Mouse (Mus musculus) monocyte, adult 5-6 weeks (primary cell): ENCODE data around the gene Zbtb20. TPM values are rescaled to one million over a fixed set of nuclear protein-coding genes. Genes with fewer than 3 reads are reported as not detected.

Source experiments
- ATAC-seq: fragments of 153-309, 156-312 bp; replicated peaks from 2 replicates; pipeline ENCODE4 v1.8.0; 2017; ENCODE audit warnings: mild to moderate bottlenecking; ENCODE audit not compliant: low TSS enrichment, insufficient number of reproducible peaks, severe bottlenecking, poor library complexity, low FRiP score
- total RNA-seq: library from RNA; stranded (forward); fragments of 200-1000, 200-491, 200-594 nt; gene quantifications from 3 replicates; pipeline ENCODE4 v1.2.3, GENCODE M21; 2017

The Zbtb20 gene
- total RNA-seq, 1 experiment from 2014 or later = 9.1 TPM

- peak; percentile 67 for ATAC-seq
Observed at GRCm38 (mm10) chr16:43663978-43664579, 788.4 kb downstream of the Zbtb20 start, which contains the start of gene Tigit. TSS of gene Tigit (minus strand) at chr16:43664146.

GRCm38 (mm10) chr16:43664861-43665260 lies 789.2 kb downstream of the Zbtb20 start:
- ATAC-seq = 0 out of 2 replicates have a peak, but pooled peaks have one; percentile 32

- no peak for ATAC-seq
Observed at GRCm38 (mm10) chr16:43668294-43668693, 792.6 kb downstream of the Zbtb20 start.

- ATAC-seq = no peak
Observed at GRCm38 (mm10) chr16:43671972-43672371, 796.3 kb downstream of the Zbtb20 start.

- ATAC-seq = 0 out of 2 replicates have a peak, but pooled peaks have one; percentile 35
Observed at GRCm38 (mm10) chr16:43672697-43673096, 797.0 kb downstream of the Zbtb20 start.

GRCm38 (mm10) chr16:43674400-43674799 lies 798.7 kb downstream of the Zbtb20 start:
- no peak for ATAC-seq

- ATAC-seq = no peak
Observed at GRCm38 (mm10) chr16:43687968-43688367, 812.3 kb downstream of the Zbtb20 start.

GRCm38 (mm10) chr16:43690211-43690690 lies 814.6 kb downstream of the Zbtb20 start:
- ATAC-seq = peak; percentile 56

- no peak for ATAC-seq
Observed at GRCm38 (mm10) chr16:43690912-43691311, 815.2 kb downstream of the Zbtb20 start.

GRCm38 (mm10) chr16:43691741-43692140 lies 816.1 kb downstream of the Zbtb20 start:
- ATAC-seq = no peak
